In genomic region chr1:75210136-75211087, GRCm38 (mm10) we compare ENCODE assay signal across 8 mouse cellular contexts. TPM values are rescaled to one million over a fixed set of nuclear protein-coding genes. Genes with fewer than 3 reads are reported as not detected.
A peak's percentile ranks its signal among the peaks of the same experiment; 100 is the strongest.
DNase-seq lines count a peak whose midpoint lies in the region; ATAC-seq lines count a peak whose summit lies in the region.

Gene Glb1l, minus strand, starts transcription at chr1:75210813.
Gene Stk16, plus strand, starts transcription at chr1:75210838.

- peak within 1 kb of the TSS; percentile 98 for H3K4me2 ChIP-seq in intestine, embryonic 14.5 days (ENCODE audit: low read length)

- H3K27me3 ChIP-seq in intestine, embryonic 14.5 days (replicated peaks; ENCODE audit: control insufficient read depth, insufficient read depth, low read length), result no peaks in the 10 kb centered on the region

- H3K36me3 ChIP-seq in intestine, embryonic 14.5 days (ENCODE audit: control insufficient read depth, insufficient read depth, low read length), result peaks cover 30% of the 10 kb centered on the region

- peaks cover 29% of the 10 kb centered on the region for H3K4me1 ChIP-seq in intestine, embryonic 14.5 days (replicated peaks; ENCODE audit: control insufficient read depth, insufficient read depth, low read length)

- peak; percentile 96 to 98 for DNase-seq in adrenal gland, adult (ENCODE audit: inconsistent age in 2 of 2, low spot score in 1 of 2)
- peak; percentile 98 for DNase-seq in embryo, embryonic 10.5 days (ENCODE audit: low spot score)
- DNase-seq in gastrocnemius, postnatal 25 days, result peak; percentile 94
- peak; percentile 99 for DNase-seq in intestine, embryonic 14.5 days (ENCODE audit: low spot score)
- peak; percentile 96 to 97 for DNase-seq in left cerebral cortex, postnatal 14 days (ENCODE audit: low spot score in 2 of 2)
- DNase-seq in mesoderm, embryonic 11.5 days (ENCODE audit: low read depth, low spot score), result peak; percentile 97
- DNase-seq in right cerebral cortex, postnatal 36 days (ENCODE audit: low spot score in 2 of 2), result peak; percentile 94 to 95
- peak; percentile 94 for DNase-seq in yolk sac, embryonic 10.5 days (ENCODE audit: low spot score)

- peak; percentile 91 for ATAC-seq in intestine, embryonic 14.5 days (replicated peaks; ENCODE audit: low FRiP score, low TSS enrichment, low read depth)

- H3K9ac ChIP-seq in intestine, embryonic 14.5 days (ENCODE audit: low read length), result peak within 1 kb of the TSS; percentile 93

- peak within 1 kb of the TSS; percentile 99 for H3K4me3 ChIP-seq in intestine, embryonic 14.5 days (ENCODE audit: low read depth, low read length)

- no peaks in the 10 kb centered on the region for H3K9me3 ChIP-seq in intestine, embryonic 14.5 days (ENCODE audit: control insufficient read depth, low read length)

- intact Hi-C loops in left cerebral cortex, postnatal 14 days (cut with DNase I), result no loop called here

- no peak within 1 kb of the TSS for H3K27ac ChIP-seq in intestine, embryonic 14.5 days (ENCODE audit: low read depth)

- 5% methylated on average over 42 of the region's 42 CpGs for WGBS in intestine, embryonic 14.5 days

RNA-seq across cellular contexts. Expression of gene Glb1l, which starts in this region (rescaled TPM):
- 1 to 10 TPM; 1.9 to 2.7 TPM for total RNA-seq in gastrocnemius, postnatal 25 days (2021)
- polyA plus RNA-seq in intestine, embryonic 14.5 days (2014; fragmentation: Nextera tagmentation; extraction: Ambion mirVana), result 15.1 and 19.2 TPM in 2 replicates
- total RNA-seq in left cerebral cortex, postnatal 14 days (2021), result 10 to 100 TPM; 16.3 to 18.3 TPM

RNA-seq across cellular contexts. Expression of gene Stk16, which starts in this region (rescaled TPM):
- 10 to 100 TPM; 23.1 to 26.0 TPM for total RNA-seq in gastrocnemius, postnatal 25 days (2021)
- polyA plus RNA-seq in intestine, embryonic 14.5 days (2014; fragmentation: Nextera tagmentation; extraction: Ambion mirVana), result 116 and 131 TPM in 2 replicates
- 10 to 100 TPM; 85.6 to 92.2 TPM for total RNA-seq in left cerebral cortex, postnatal 14 days (2021)

Comparison
In these comparisons a context has a peak if more than half of its experiments do, and no peak if none do; other contexts are left out.
1. RNA of gene Glb1l (total RNA-seq): 16.3 to 18.3 TPM in left cerebral cortex, postnatal 14 days; 1.9 to 2.7 TPM in gastrocnemius, postnatal 25 days; every median in the first group is over 4 times any median in the second.
2. Peak in every context shown above with its lines, with median percentiles within 50 percentile points of each other: DNase-seq.